Mouse (Mus musculus) lung, embryonic 16.5 days (tissue): Measurements from ENCODE around the gene Pfkl. TPM values are rescaled to one million over a fixed set of nuclear protein-coding genes. Genes with fewer than 3 reads are reported as not detected.
"Not testable (repeated sequence)": the region's sequence is repeated elsewhere in the genome, so short reads cannot be mapped to it uniquely, and the experiment has no call there.

Experiments used
- ATAC-seq: fragments of 200-750 bp; cut with Nextera tagmentation; 2 replicates; pipeline ENCODE4 v1.8.0; 2017; ENCODE audit warnings: low read depth, mild to moderate bottlenecking, moderate library complexity
- H3K27ac ChIP-seq: fragments of 300-500 bp; sonication (generic); 2 replicates; pipeline ENCODE4 v1.5.1; 2014; ENCODE audit warnings: mild to moderate bottlenecking, control low read depth, low read length
- H3K27me3 ChIP-seq: fragments of 300-500 bp; sonication (generic); 2 replicates; pipeline ENCODE4 v1.6.1; 2014; ENCODE audit warnings: low read depth, low read length, mixed read lengths; ENCODE audit not compliant: control insufficient read depth, insufficient read depth
- H3K36me3 ChIP-seq: fragments of 300-500 bp; sonication (generic); 2 replicates; pipeline ENCODE4 v1.6.1; 2014; ENCODE audit warnings: low read length; ENCODE audit not compliant: control insufficient read depth, insufficient read depth
- H3K4me1 ChIP-seq: fragments of 300-500 bp; sonication (generic); replicated peaks from 2 replicates; pipeline ENCODE4 v1.6.1; 2014; ENCODE audit warnings: low read length, mixed read lengths; ENCODE audit not compliant: control insufficient read depth, insufficient read depth
- H3K4me2 ChIP-seq: fragments of 300-500 bp; sonication (generic); 2 replicates; pipeline ENCODE4 v1.6.1; 2014; ENCODE audit warnings: low read depth, low read length, control low read depth
- H3K4me3 ChIP-seq: fragments of 300-500 bp; sonication (generic); 2 replicates; pipeline ENCODE4 v1.5.1; 2014; ENCODE audit warnings: mild to moderate bottlenecking, low read length, control low read depth
- H3K9ac ChIP-seq: fragments of 300-500 bp; sonication (generic); 2 replicates; pipeline ENCODE4 v1.6.1; 2014; ENCODE audit warnings: low read length, control low read depth
- H3K9me3 ChIP-seq: fragments of 300-500 bp; sonication (generic); 2 replicates; pipeline ENCODE4 v1.6.1; 2016; ENCODE audit warnings: low read length; ENCODE audit not compliant: control insufficient read depth
- WGBS: fragments of 180-500 bp; shearing (Covaris S2); extraction: QIAGEN DNeasy Blood & Tissue Kit; methylation state at CpG from one replicate; pipeline ENCODE4 v1.1.7; 2014; 5-methylcytosine and 5-hydroxymethylcytosine counted together
- polyA plus RNA-seq: library from polyadenylated mRNA; unstranded; fragments of >200 nt; fragmentation: Nextera tagmentation; extraction: Ambion mirVana; gene quantifications from 2 replicates; pipeline ENCODE4 v1.2.1, GENCODE M21; 2015

The Pfkl gene
- polyA plus RNA-seq, 1 experiment from 2014 or later: 158 TPM

GRCm38 (mm10) chr10:77969973-77970325, 39.9 kb downstream of the Pfkl start:
- Histone ChIP-seq H3K4me2 (peak overlapping the region; percentile 56; the same call in 1 of the 2 replicates), H3K4me3 (peak overlapping the region; percentile 22; the same call in 1 of the 2 replicates), H3K9me3 (no peaks in the 10 kb centered on the region), H3K9ac (peak overlapping the region; percentile 19; the same call in 1 of the 2 replicates), H3K36me3 (no peaks in the 10 kb centered on the region), H3K27me3 (peaks cover 26% of the 10 kb centered on the region), H3K4me1 (no peaks in the 10 kb centered on the region), H3K27ac (no peak overlapping the region)
- ATAC-seq: 0 out of 2 replicates have a peak, but pooled peaks have one; percentile 26
- WGBS: 10% methylated on average over 8 of the region's 8 CpGs

- Histone ChIP-seq H3K4me2 (peak overlapping the region; percentile 56), H3K27me3 (peaks cover 26% of the 10 kb centered on the region), H3K9ac (peak overlapping the region; percentile 19; the same call in 1 of the 2 replicates), H3K27ac (no peak overlapping the region), H3K4me1 (no peaks in the 10 kb centered on the region), H3K36me3 (no peaks in the 10 kb centered on the region), H3K4me3 (peak overlapping the region; percentile 22), H3K9me3 (no peaks in the 10 kb centered on the region)
- WGBS: 4% methylated on average over 26 of the region's 26 CpGs
- ATAC-seq: peak; percentile 65
These were observed 40.5 kb downstream of the Pfkl start for GRCm38 (mm10) chr10:77969274-77969972.

- H3K4me2 ChIP-seq: no peak overlapping the region
- no peak for ATAC-seq
- no peak overlapping the region for H3K27ac ChIP-seq
- H3K27me3 ChIP-seq: peaks cover 11% of the 10 kb centered on the region; the same call in 1 of the 2 replicates
- H3K9ac ChIP-seq: no peak overlapping the region
- no peak overlapping the region for H3K4me3 ChIP-seq
- H3K36me3 ChIP-seq: no peaks in the 10 kb centered on the region
- no peaks in the 10 kb centered on the region for H3K4me1 ChIP-seq
- no peaks in the 10 kb centered on the region for H3K9me3 ChIP-seq
- 61% methylated on average over 6 of the region's 6 CpGs for WGBS
These were observed 45.9 kb downstream of the Pfkl start for GRCm38 (mm10) chr10:77963971-77964370.

GRCm38 (mm10) chr10:77962725-77963124, 47.2 kb downstream of the Pfkl start:
- no peak overlapping the region for H3K9ac ChIP-seq
- H3K4me3 ChIP-seq: no peak overlapping the region
- no peak overlapping the region for H3K4me2 ChIP-seq
- no peaks in the 10 kb centered on the region for H3K36me3 ChIP-seq
- no peak overlapping the region for H3K27ac ChIP-seq
- no peaks in the 10 kb centered on the region for H3K4me1 ChIP-seq
- ATAC-seq: no peak
- 77% methylated on average over 2 of the region's 2 CpGs for WGBS
- no peaks in the 10 kb centered on the region for H3K9me3 ChIP-seq
- peaks cover 1% of the 10 kb centered on the region; the same call in 1 of the 2 replicates for H3K27me3 ChIP-seq

- not testable (repeated sequence) for H3K4me1 ChIP-seq, H3K9me3 ChIP-seq, H3K27me3 ChIP-seq, H3K27ac ChIP-seq, ATAC-seq, H3K4me3 ChIP-seq, H3K4me2 ChIP-seq, H3K9ac ChIP-seq, H3K36me3 ChIP-seq
- WGBS: 85% methylated on average over 8 of the region's 12 CpGs
These were observed 59.4 kb downstream of the Pfkl start for GRCm38 (mm10) chr10:77950468-77950867.

GRCm38 (mm10) chr10:77939685-77940084, 70.2 kb downstream of the Pfkl start:
- H3K4me2 ChIP-seq: no peak overlapping the region
- H3K4me3 ChIP-seq: no peak overlapping the region
- H3K4me1 ChIP-seq: no peaks in the 10 kb centered on the region
- 53% methylated on average over 2 of the region's 2 CpGs for WGBS
- no peak overlapping the region for H3K27ac ChIP-seq
- H3K9me3 ChIP-seq: no peaks in the 10 kb centered on the region
- ATAC-seq: no peak
- H3K27me3 ChIP-seq: no peaks in the 10 kb centered on the region
- H3K36me3 ChIP-seq: no peaks in the 10 kb centered on the region
- no peak overlapping the region for H3K9ac ChIP-seq

Other genes with a start within 250 kb of the Pfkl start
- not detected in 2 replicates for gene Gm3238, start 238.8 kb downstream of the Pfkl start, polyA plus RNA-seq
- not detected in 2 replicates for gene Gm7138, start 233.1 kb downstream of the Pfkl start, polyA plus RNA-seq
- gene Gm3250, start 227.5 kb downstream of the Pfkl start, polyA plus RNA-seq: not detected in 2 replicates
- gene Gm7137, start 221.9 kb downstream of the Pfkl start, polyA plus RNA-seq: not detected in 2 replicates
- gene Gm9639, start 215.0 kb downstream of the Pfkl start, polyA plus RNA-seq: not detected in 2 replicates
- gene Gm19668, start 210.9 kb downstream of the Pfkl start, polyA plus RNA-seq: not detected in 2 replicates
- not detected in 2 replicates for gene Gm9507, start 198.2 kb downstream of the Pfkl start, polyA plus RNA-seq
- gene Gm2696, start 195.4 kb downstream of the Pfkl start, polyA plus RNA-seq: not detected in 2 replicates
- gene Krtap10-4, start 183.0 kb downstream of the Pfkl start, polyA plus RNA-seq: not detected in 2 replicates
- not detected in 2 replicates for gene Krtap10-10, start 174.1 kb downstream of the Pfkl start, polyA plus RNA-seq
- not detected in 2 replicates for gene Gm36176, start 163.3 kb downstream of the Pfkl start, polyA plus RNA-seq
- not detected in 2 replicates for gene Gm10318, start 157.2 kb downstream of the Pfkl start, polyA plus RNA-seq
- not detected in 2 replicates for gene Gm3285, start 148.1 kb downstream of the Pfkl start, polyA plus RNA-seq
- gene Lrrc3, start 107.5 kb downstream of the Pfkl start, polyA plus RNA-seq: 3.5 and 4.7 TPM in 2 replicates
- gene Trpm2, start 39.5 kb downstream of the Pfkl start, polyA plus RNA-seq: 1.1 and 1.4 TPM in 2 replicates
- gene 1810043G02Rik, start 31.6 kb downstream of the Pfkl start, polyA plus RNA-seq: 19.9 and 22.6 TPM in 2 replicates
- 0.65 and 1.6 TPM in 2 replicates for gene Dnmt3l, start 31.9 kb upstream of the Pfkl start, polyA plus RNA-seq
- gene Aire, start 33.5 kb upstream of the Pfkl start, polyA plus RNA-seq: 2.2 and 2.3 TPM in 2 replicates
- 9.5 and 10.2 TPM in 2 replicates for gene Icosl, start 59.2 kb upstream of the Pfkl start, polyA plus RNA-seq
- gene D10Jhu81e, start 159.7 kb upstream of the Pfkl start, polyA plus RNA-seq: 35.8 and 36.5 TPM in 2 replicates
- gene Pwp2, start 175.1 kb upstream of the Pfkl start, polyA plus RNA-seq: 16.5 and 17.0 TPM in 2 replicates
- gene Trappc10, start 234.6 kb upstream of the Pfkl start, polyA plus RNA-seq: 5.0 and 7.9 TPM in 2 replicates